Comparison of ENCODE assay signal across 9 mouse cellular contexts in the genomic region with DNA sequence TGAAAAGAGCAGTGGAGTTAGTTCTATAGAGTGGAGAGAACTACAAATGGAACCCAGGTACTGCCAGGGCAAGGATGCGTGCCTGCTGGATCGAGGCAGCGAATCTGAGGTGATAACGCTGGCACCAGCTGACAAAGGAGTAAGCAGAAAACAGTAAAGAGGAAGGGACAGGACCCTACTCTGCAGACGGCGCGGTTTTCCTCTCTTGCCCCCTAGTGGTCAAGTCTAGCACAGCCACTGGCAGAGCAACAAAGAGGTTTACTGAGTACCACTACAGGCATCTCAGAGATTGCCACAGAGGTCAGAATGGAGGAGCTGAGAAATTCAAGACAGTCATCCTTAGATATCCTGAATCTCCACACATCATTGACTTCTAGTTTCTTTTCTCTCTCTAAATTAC. TPM values are rescaled to one million over a fixed set of nuclear protein-coding genes. Genes with fewer than 3 reads are reported as not detected.
DNase-seq lines count a peak whose midpoint lies in the region; TF ChIP-seq lines count a peak whose summit lies in the region.
"Had no signal": no experiment of that assay in that cellular context is flagged by ENCODE, and none has a peak within 500 bp of the region (broad histone marks: within the 10 kb centered on the region; RNA-seq: fewer than 3 reads in every experiment).

No protein-coding gene starts in this region.

- no peaks in the 10 kb centered on the region for H3K4me1 ChIP-seq in ES-Bruce4 (ENCODE audit: control insufficient read depth, insufficient read depth, low read length)
- H3K4me1 ChIP-seq in forebrain, embryonic 10.5 days, result peaks cover 3% of the 10 kb centered on the region
- H3K4me1 ChIP-seq: liver, embryonic 15.5 days had no signal

- DNase-seq in brain, adult 2 months (ENCODE audit: low read depth, low spot score), result peak; percentile 69
- DNase-seq in forebrain, embryonic 10.5 days (ENCODE audit: extremely low spot score, low spot score), result peak; percentile 79
- peak; percentile 44 to 66 for DNase-seq in heart, postnatal 36 days
- DNase-seq in layer of hippocampus, adult 11-12 months (ENCODE audit: low spot score), result peak; percentile 67
- DNase-seq in lung, postnatal 10 days, result peak; percentile 85
- DNase-seq in retina, adult 2 months (ENCODE audit: low read depth, low spot score), result peak; percentile 20
- DNase-seq in thymus, postnatal 4 days, result peak; percentile 78

- TF ChIP-seq POLR2A in ES-Bruce4 (IDR thresholded peaks at IDR 0.05; ENCODE audit: insufficient read depth, low read length), result no peak

- TF ChIP-seq CTCF in ES-Bruce4 (IDR thresholded peaks at IDR 0.05; ENCODE audit: low read depth, low read length), result peak; percentile 73

- no peak overlapping the region for H3K4me3 ChIP-seq in ES-Bruce4 (ENCODE audit: low read depth, low read length)
- peak overlapping the region; percentile 33 for H3K4me3 ChIP-seq in forebrain, embryonic 10.5 days
- H3K4me3 ChIP-seq: liver, embryonic 15.5 days had no signal

- no peaks in the 10 kb centered on the region for H3K9me3 ChIP-seq in ES-Bruce4 (replicated peaks; ENCODE audit: control insufficient read depth, insufficient read depth, low read length, poor library complexity, severe bottlenecking)
- no peaks in the 10 kb centered on the region for H3K9me3 ChIP-seq in forebrain, embryonic 10.5 days
- H3K9me3 ChIP-seq: liver, embryonic 15.5 days had no signal

- H3K9ac ChIP-seq in ES-Bruce4 (ENCODE audit: low read depth, poor library complexity, severe bottlenecking), result no peak overlapping the region
- H3K9ac ChIP-seq: liver, embryonic 15.5 days had no signal

- H3K27ac ChIP-seq in ES-Bruce4 (ENCODE audit: insufficient read depth, low read length), result no peak overlapping the region
- H3K27ac ChIP-seq in forebrain, embryonic 10.5 days, result peak overlapping the region; percentile 62; the same call in 1 of the 2 replicates
- H3K27ac ChIP-seq: liver, embryonic 15.5 days had no signal

- TF ChIP-seq EP300 in ES-Bruce4 (IDR thresholded peaks at IDR 0.05; ENCODE audit: insufficient read depth, low read depth, low read length), result no peak

- 5% methylated on average over 7 of the region's 7 CpGs for WGBS in forebrain, embryonic 10.5 days

- no peaks in the 10 kb centered on the region for H3K27me3 ChIP-seq in ES-Bruce4 (ENCODE audit: control insufficient read depth, insufficient read depth, low read length, poor library complexity, severe bottlenecking)
- H3K27me3 ChIP-seq in forebrain, embryonic 10.5 days (ENCODE audit: poor library complexity, severe bottlenecking), result no peaks in the 10 kb centered on the region
- H3K27me3 ChIP-seq: liver, embryonic 15.5 days had no signal

- H3K36me3 ChIP-seq in ES-Bruce4 (ENCODE audit: control insufficient read depth, insufficient read depth, low read length, poor library complexity, severe bottlenecking), result no peaks in the 10 kb centered on the region
- no peaks in the 10 kb centered on the region for H3K36me3 ChIP-seq in forebrain, embryonic 10.5 days (replicated peaks)
- H3K36me3 ChIP-seq: liver, embryonic 15.5 days had no signal

- intact Hi-C loops in heart, postnatal 36 days (cut with DNase I), result loop anchor here (2.0 kb wide), 2 partner anchors 109 to 195 kb away; no protein-coding TSS in a partner anchor

RNA-seq across cellular contexts. Expression of a gene that starts 6.7 kb away (rescaled TPM):
- not detected in 2 replicates for polyA plus RNA-seq in ES-Bruce4 (2011; ENCODE audit: insufficient read depth, insufficient read length, low read depth, missing spikeins)
- polyA plus RNA-seq in forebrain, embryonic 10.5 days (2016; fragmentation: Nextera tagmentation; extraction: Ambion mirVana), result not detected in 2 replicates
- not detected for total RNA-seq in heart, postnatal 36 days (2021)
- polyA plus RNA-seq: liver, embryonic 15.5 days had no signal

RNA-seq across cellular contexts. Expression of a gene that starts 7.7 kb away (rescaled TPM):
- not detected in 2 replicates for polyA plus RNA-seq in ES-Bruce4 (2011; ENCODE audit: insufficient read depth, insufficient read length, low read depth, missing spikeins)
- not detected in 2 replicates for polyA plus RNA-seq in forebrain, embryonic 10.5 days (2016; fragmentation: Nextera tagmentation; extraction: Ambion mirVana)
- total RNA-seq in heart, postnatal 36 days (2021), result not detected
- polyA plus RNA-seq: liver, embryonic 15.5 days had no signal

RNA-seq across cellular contexts. Expression of a gene that starts 9.3 kb away (rescaled TPM):
- polyA plus RNA-seq in ES-Bruce4 (2011; ENCODE audit: insufficient read depth, insufficient read length, low read depth, missing spikeins), result not detected in 2 replicates
- not detected in 2 replicates for polyA plus RNA-seq in forebrain, embryonic 10.5 days (2016; fragmentation: Nextera tagmentation; extraction: Ambion mirVana)
- not detected for total RNA-seq in heart, postnatal 36 days (2021)
- polyA plus RNA-seq: liver, embryonic 15.5 days had no signal

RNA-seq across cellular contexts. Expression of a gene that starts 14.8 kb away (rescaled TPM):
- not detected in 2 replicates for polyA plus RNA-seq in ES-Bruce4 (2011; ENCODE audit: insufficient read depth, insufficient read length, low read depth, missing spikeins)
- polyA plus RNA-seq in forebrain, embryonic 10.5 days (2016; fragmentation: Nextera tagmentation; extraction: Ambion mirVana), result not detected in 2 replicates
- not detected for total RNA-seq in heart, postnatal 36 days (2021)
- polyA plus RNA-seq: liver, embryonic 15.5 days had no signal

RNA-seq across cellular contexts. Expression of a gene that starts 17.0 kb away (rescaled TPM):
- polyA plus RNA-seq in ES-Bruce4 (2011; ENCODE audit: insufficient read depth, insufficient read length, low read depth, missing spikeins), result not detected in 2 replicates
- not detected in 2 replicates for polyA plus RNA-seq in forebrain, embryonic 10.5 days (2016; fragmentation: Nextera tagmentation; extraction: Ambion mirVana)
- not detected for total RNA-seq in heart, postnatal 36 days (2021)
- polyA plus RNA-seq: liver, embryonic 15.5 days had no signal

Comparison
In these comparisons a context has a peak if more than half of its experiments do, and no peak if none do; other contexts are left out.
1. DNase-seq: peak in every context shown above with its lines; median percentile 85 in lung, postnatal 10 days; 79 in forebrain, embryonic 10.5 days; 78 in thymus, postnatal 4 days; 69 in brain, adult 2 months; 67 in layer of hippocampus, adult 11-12 months; 55 in heart, postnatal 36 days; 20 in retina, adult 2 months.